Mouse (Mus musculus) myocyte (in vitro differentiated cells): ENCODE measurements around the gene Rbm15b.

Experiments used
- CEBPB ChIP-seq: IDR thresholded peaks from 2 replicates; pipeline ENCODE4 v1.6.1; 2011; ENCODE audit warnings: mild to moderate bottlenecking, moderate library complexity; ENCODE audit not compliant: poor library complexity, insufficient read depth, severe bottlenecking
- E2F4 ChIP-seq: IDR thresholded peaks from one replicate; pipeline ENCODE4 v1.6.1; 2011; ENCODE audit warnings: mild to moderate bottlenecking, control low read depth, moderate library complexity; ENCODE audit not compliant: insufficient read depth
- MAX ChIP-seq: IDR thresholded peaks from one replicate; pipeline ENCODE4 v1.6.1; 2011; ENCODE audit warnings: low read depth, mild to moderate bottlenecking, control low read depth
- MYOG ChIP-seq, 3 experiments: IDR thresholded peaks; one replicate each; pipeline ENCODE4 v1.6.1; 2011; ENCODE audit warnings: control low read depth in 2 of 3, low read depth in 2 of 3, mild to moderate bottlenecking in 2 of 3; ENCODE audit not compliant: insufficient read length in 2 of 3, control insufficient read depth in 1 of 3, insufficient read depth in 1 of 3
- POLR2A ChIP-seq: IDR thresholded peaks from one replicate; pipeline ENCODE4 v1.6.1; 2011; ENCODE audit warnings: low read depth, mild to moderate bottlenecking, control low read depth, moderate library complexity; ENCODE audit not compliant: insufficient read length
- POLR2AphosphoS2 ChIP-seq: IDR thresholded peaks from one replicate; pipeline ENCODE4 v1.6.1; 2011; ENCODE audit warnings: low read depth, control low read depth; ENCODE audit not compliant: insufficient read length
- SRF ChIP-seq: IDR thresholded peaks from one replicate; pipeline ENCODE4 v1.6.1; 2011; ENCODE audit warnings: low read depth; ENCODE audit not compliant: control insufficient read depth, insufficient read length
- TCF12 ChIP-seq: IDR thresholded peaks from one replicate; pipeline ENCODE4 v1.6.1; 2011; ENCODE audit warnings: mild to moderate bottlenecking, control low read depth; ENCODE audit not compliant: poor library complexity, insufficient read depth, severe bottlenecking
- TCF3 ChIP-seq: IDR thresholded peaks from one replicate; pipeline ENCODE4 v1.6.1; 2011; ENCODE audit warnings: low read depth, control low read depth; ENCODE audit not compliant: insufficient read length
- USF1 ChIP-seq: IDR thresholded peaks from one replicate; pipeline ENCODE4 v1.6.1; 2011; ENCODE audit warnings: low read depth, mild to moderate bottlenecking, control low read depth, moderate library complexity

DNA sequence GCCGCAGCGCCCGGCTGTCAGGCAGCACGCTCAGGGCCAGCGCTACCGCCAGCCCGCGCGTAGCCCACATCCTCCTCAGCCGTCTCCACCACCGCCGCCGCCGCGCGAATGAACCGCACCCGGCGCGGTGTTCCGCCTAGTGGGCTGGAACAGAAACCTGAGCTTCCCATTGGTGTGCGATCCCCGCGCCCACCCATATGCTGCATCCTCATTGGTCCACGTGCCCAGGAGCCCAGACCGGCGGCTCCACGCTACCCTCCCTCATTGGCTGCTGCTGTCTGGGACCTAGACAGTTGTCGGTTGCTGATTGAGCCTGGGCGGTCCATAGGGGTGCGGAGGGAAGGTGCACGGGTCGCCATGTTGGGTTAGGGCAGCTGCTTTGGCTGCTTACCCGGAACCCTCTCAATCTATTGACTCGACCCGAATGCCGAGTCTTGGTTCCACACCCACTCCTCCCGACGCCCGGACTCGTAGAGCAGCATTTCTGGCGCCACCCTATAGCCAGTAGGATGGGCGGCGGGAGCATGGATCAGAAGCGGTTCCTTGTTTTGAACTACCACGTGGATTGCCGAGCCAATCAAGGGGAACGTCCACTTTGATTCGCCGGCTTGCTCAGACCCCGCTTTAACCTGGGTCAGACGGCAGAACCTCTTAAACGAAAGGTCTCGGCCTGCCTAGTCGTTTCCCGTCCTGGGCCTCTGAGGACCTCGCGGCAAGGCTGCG lies 4.8 kb upstream of the Rbm15b start, which contains the start of gene Manf:
- TF ChIP-seq POLR2A (peak; percentile 98), CEBPB (no peak), POLR2AphosphoS2 (peak; percentile 92), E2F4 (no peak), USF1 (peak; percentile 78), MAX (peak; percentile 40), TCF12 (no peak), SRF (no peak), TCF3 (no peak), MYOG (IDR thresholded peaks at IDR 0.05; ENCODE audit: control insufficient read depth in 1 of 3, insufficient read depth in 1 of 3, insufficient read length in 2 of 3, low read depth in 2 of 3) (no peak)
